8 mouse cellular contexts compared by ENCODE assay signal in genomic region chr14:57664311-57664821, GRCm38 (mm10). TPM values are rescaled to one million over a fixed set of nuclear protein-coding genes. Genes with fewer than 3 reads are reported as not detected.
DNase-seq lines count a peak whose midpoint lies in the region; ATAC-seq and TF ChIP-seq lines count a peak whose summit lies in the region.

No protein-coding gene starts in this region.

- no peaks in the 10 kb centered on the region for H3K9me3 ChIP-seq in heart, embryonic 14.5 days (ENCODE audit: control insufficient read depth, low read length)
- no peaks in the 10 kb centered on the region for H3K9me3 ChIP-seq in limb, embryonic 14.5 days (ENCODE audit: control insufficient read depth, low read length)

- H3K4me2 ChIP-seq in heart, embryonic 14.5 days (ENCODE audit: low read length): peak overlapping the region; percentile 92
- H3K4me2 ChIP-seq in limb, embryonic 14.5 days (replicated peaks; ENCODE audit: low read depth, low read length, severe bottlenecking): peak overlapping the region; percentile 87

- WGBS in heart, embryonic 14.5 days: 0% methylated on average over 19 of the region's 19 CpGs
- WGBS in limb, embryonic 14.5 days: 1% methylated on average over 19 of the region's 19 CpGs

- H3K27me3 ChIP-seq in heart, embryonic 14.5 days (ENCODE audit: control insufficient read depth, insufficient read depth, low read length): no peaks in the 10 kb centered on the region
- no peaks in the 10 kb centered on the region for H3K27me3 ChIP-seq in limb, embryonic 14.5 days (ENCODE audit: control insufficient read depth, insufficient read depth, low read length)

- H3K36me3 ChIP-seq in heart, embryonic 14.5 days (ENCODE audit: control insufficient read depth, insufficient read depth, low read length): 0 out of 2 replicates have a peak, but pooled peaks cover 3% of the 10 kb centered on the region
- no peaks in the 10 kb centered on the region for H3K36me3 ChIP-seq in limb, embryonic 14.5 days (ENCODE audit: control insufficient read depth, insufficient read depth, low read length)

- peaks cover 0 to 12% of the 10 kb centered on the region in 2 experiments; a peak in 2 of 4 replicates for H3K4me1 ChIP-seq in heart, embryonic 14.5 days (ENCODE audit: control insufficient read depth in 2 of 2, insufficient read depth in 2 of 2, low read length in 2 of 2)
- H3K4me1 ChIP-seq in limb, embryonic 14.5 days (ENCODE audit: control insufficient read depth, insufficient read depth, low read length): peaks cover 9% of the 10 kb centered on the region

- intact Hi-C loops in gastrocnemius, postnatal 14 days (cut with DNase I; ENCODE audit: low total_unique reads): no loop called here

- peak; percentile 67 for ATAC-seq in heart, embryonic 14.5 days (ENCODE audit: insufficient number of reproducible peaks, insufficient read depth, low FRiP score, low read depth)
- peak; percentile 58 for ATAC-seq in limb, embryonic 14.5 days (ENCODE audit: low FRiP score, low read depth)

- H3K9ac ChIP-seq in heart, embryonic 14.5 days (ENCODE audit: low read length): peak overlapping the region; percentile 96
- H3K9ac ChIP-seq in limb, embryonic 14.5 days (ENCODE audit: low read depth, low read length, severe bottlenecking): peak overlapping the region; percentile 95

- no peak for TF ChIP-seq POLR2A in limb, embryonic 14.5 days (IDR thresholded peaks at IDR 0.05; ENCODE audit: borderline replicate concordance, extremely low read depth, insufficient read depth, insufficient read length)

- H3K27ac ChIP-seq in heart, embryonic 14.5 days (replicated peaks in 1 of 2; ENCODE audit: control insufficient read depth in 1 of 2, insufficient read depth in 1 of 2, low read depth in 2 of 2, low read length in 2 of 2): peak overlapping the region; percentile 88 to 90
- H3K27ac ChIP-seq in limb, embryonic 14.5 days (replicated peaks; ENCODE audit: low read depth, low read length): peak overlapping the region; percentile 93

- peak; percentile 6 for DNase-seq in gastrocnemius, postnatal 14 days
- no peak for DNase-seq in gastrocnemius, postnatal 25 days
- peak; percentile 58 for DNase-seq in CD4-positive, CD25-positive, alpha-beta regulatory T cell, adult 2 months (ENCODE audit: low read depth, low spot score)
- DNase-seq in c-Kit-negative CD71-positive TER-119-positive erythroid progenitor cells, embryonic 14.5 days (ENCODE audit: low read depth, low spot score): peak; percentile 47
- no peak for DNase-seq in limb, embryonic 14.5 days (ENCODE audit: low spot score)
- DNase-seq in natural killer cell, adult 2 months (ENCODE audit: low spot score in 2 of 2): peak; percentile 14 to 17
- no peak for DNase-seq in urinary bladder, postnatal 36 days (ENCODE audit: low spot score in 2 of 2)

- H3K4me3 ChIP-seq in heart, embryonic 14.5 days (ENCODE audit: control insufficient read depth in 1 of 2, insufficient read depth in 1 of 2, low read depth in 1 of 2, low read length in 2 of 2): peak overlapping the region; percentile 75 to 96
- H3K4me3 ChIP-seq in limb, embryonic 14.5 days (replicated peaks; ENCODE audit: low read length): peak overlapping the region; percentile 79

RNA-seq across cellular contexts. Expression of gene Xpo4, which starts 0.9 kb away (rescaled TPM):
- total RNA-seq in gastrocnemius, postnatal 14 days (2021): 10 to 100 TPM in 1 of 2 experiments, 1 to 10 TPM in 1; 8.6 to 12.1 TPM
- total RNA-seq in gastrocnemius, postnatal 25 days (2021): 10 to 100 TPM in 1 of 2 experiments, 1 to 10 TPM in 1; 6.4 to 10.1 TPM
- polyA plus RNA-seq in heart, embryonic 14.5 days (2014; fragmentation: Nextera tagmentation; extraction: Ambion mirVana): 18.6 and 19.0 TPM in 2 replicates
- polyA plus RNA-seq in limb, embryonic 14.5 days (2012; rRNA removed): 15.5 and 16.2 TPM in 2 replicates
- 27.4 and 30.9 TPM in 2 replicates for polyA plus RNA-seq in limb, embryonic 14.5 days (2014; fragmentation: Nextera tagmentation; extraction: Ambion mirVana)

Comparison
In these comparisons a context has a peak if more than half of its experiments do, and no peak if none do; other contexts are left out.
1. DNase-seq: peak in gastrocnemius, postnatal 14 days (single experiment), CD4-positive, CD25-positive, alpha-beta regulatory T cell, adult 2 months (single experiment), c-Kit-negative CD71-positive TER-119-positive erythroid progenitor cells, embryonic 14.5 days (single experiment) and natural killer cell, adult 2 months (2 of 2); none in gastrocnemius, postnatal 25 days (single experiment), limb, embryonic 14.5 days (single experiment) and urinary bladder, postnatal 36 days (0 of 2).